Mouse (Mus musculus) ES-Bruce4 (cell line): ENCODE results near the gene Cd160.

Experiments used
- CTCF ChIP-seq: IDR thresholded peaks from one replicate; pipeline ENCODE4 v1.8.1; 2011; ENCODE audit warnings: low read depth, low read length
- POLR2A ChIP-seq: IDR thresholded peaks from one replicate; pipeline ENCODE4 v1.8.1; 2011; ENCODE audit warnings: low read length; ENCODE audit not compliant: insufficient read depth

GRCm38 (mm10) chr3:96820116-96820915 lies 8.8 kb downstream of the Cd160 start:
- TF ChIP-seq POLR2A: no peak
- no peak for TF ChIP-seq CTCF
